Mouse (Mus musculus): ENCODE results near the gene Dhx37. TPM values are rescaled to one million over a fixed set of nuclear protein-coding genes. Genes with fewer than 3 reads are reported as not detected.

Dhx37 gene
- 12.1 and 13.2 TPM in 2 replicates for polyA plus RNA-seq (2015; fragmentation: Nextera tagmentation; extraction: Ambion mirVana)

DNA sequence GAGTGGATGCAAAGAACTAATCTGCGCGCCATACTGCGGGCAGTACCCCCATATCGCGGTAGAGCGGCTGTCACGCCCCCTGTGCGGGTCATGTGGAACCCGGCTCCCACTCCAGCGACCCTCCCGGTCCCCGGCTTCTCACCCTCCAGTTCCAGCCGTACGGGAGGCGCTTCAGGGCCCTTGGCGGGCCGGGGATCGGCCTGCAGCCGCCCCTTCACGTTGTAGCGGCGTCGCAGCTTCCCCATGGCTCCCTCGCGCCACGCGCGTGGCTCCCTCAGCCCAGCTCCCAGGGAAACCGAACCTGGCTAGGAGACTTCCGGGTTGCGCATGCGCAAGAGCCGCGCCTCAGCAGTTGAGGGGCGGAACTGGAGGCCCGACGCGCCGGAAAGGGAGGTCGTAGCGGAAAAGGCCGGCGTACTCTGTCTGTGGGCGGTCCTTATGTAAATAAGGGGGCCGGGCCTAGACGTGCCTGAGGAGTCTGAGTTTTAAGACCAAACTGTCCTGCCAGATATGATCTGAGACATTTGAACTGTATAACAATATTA lies at the start of gene Dhx37:
TSS of gene Dhx37 (minus strand) at position 329 of the 545 bp plus-strand sequence.
- Histone ChIP-seq H3K4me3 (replicated peaks) (peak within 1 kb of the TSS; percentile 91), H3K4me1 (replicated peaks) (peaks cover 13% of the 10 kb centered on the region), H3K36me3 (peaks cover 30% of the 10 kb centered on the region), H3K9ac (replicated peaks) (peak within 1 kb of the TSS; percentile 94), H3K9me3 (no peaks in the 10 kb centered on the region), H3K27ac (peak within 1 kb of the TSS; percentile 60; the same call in 1 of the 2 replicates), H3K4me2 (replicated peaks) (peak within 1 kb of the TSS; percentile 95), H3K27me3 (no peaks in the 10 kb centered on the region)
- peak; percentile 97 for ATAC-seq
- WGBS, result under 1% methylated on average over 46 of the region's 46 CpGs

DNA sequence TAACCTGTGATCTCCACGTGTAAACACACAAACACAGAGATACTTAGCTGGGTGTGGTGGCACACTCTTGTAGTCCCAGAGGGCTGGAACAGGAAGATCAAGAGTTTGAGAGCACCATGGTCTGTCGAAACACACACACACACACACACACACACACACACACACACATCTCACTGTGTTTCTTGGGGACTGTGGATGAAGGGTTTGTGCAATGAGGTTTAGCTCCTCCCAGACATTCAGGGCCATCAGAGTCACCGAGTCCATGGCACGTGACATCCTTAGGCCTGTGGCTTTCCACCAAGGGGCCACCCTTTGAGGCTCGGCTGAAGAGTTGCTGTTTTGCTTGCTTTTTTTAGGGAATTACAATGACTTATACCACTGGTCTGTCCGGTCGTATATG lies 48.6 kb upstream of the Dhx37 start:
- 93% methylated on average over 7 of the region's 7 CpGs for whole genome bisulfite sequencing
- peaks cover 43% of the 10 kb centered on the region for H3K36me3 ChIP-seq
- H3K4me2 ChIP-seq (replicated peaks), result no peak overlapping the region
- H3K4me3 ChIP-seq (replicated peaks), result no peak overlapping the region
- H3K9me3 ChIP-seq, result no peaks in the 10 kb centered on the region
- no peaks in the 10 kb centered on the region for H3K27me3 ChIP-seq
- ATAC-seq, result no peak
- H3K27ac ChIP-seq, result no peak overlapping the region
- H3K9ac ChIP-seq (replicated peaks), result no peak overlapping the region
- H3K4me1 ChIP-seq (replicated peaks), result peaks cover 35% of the 10 kb centered on the region

DNA sequence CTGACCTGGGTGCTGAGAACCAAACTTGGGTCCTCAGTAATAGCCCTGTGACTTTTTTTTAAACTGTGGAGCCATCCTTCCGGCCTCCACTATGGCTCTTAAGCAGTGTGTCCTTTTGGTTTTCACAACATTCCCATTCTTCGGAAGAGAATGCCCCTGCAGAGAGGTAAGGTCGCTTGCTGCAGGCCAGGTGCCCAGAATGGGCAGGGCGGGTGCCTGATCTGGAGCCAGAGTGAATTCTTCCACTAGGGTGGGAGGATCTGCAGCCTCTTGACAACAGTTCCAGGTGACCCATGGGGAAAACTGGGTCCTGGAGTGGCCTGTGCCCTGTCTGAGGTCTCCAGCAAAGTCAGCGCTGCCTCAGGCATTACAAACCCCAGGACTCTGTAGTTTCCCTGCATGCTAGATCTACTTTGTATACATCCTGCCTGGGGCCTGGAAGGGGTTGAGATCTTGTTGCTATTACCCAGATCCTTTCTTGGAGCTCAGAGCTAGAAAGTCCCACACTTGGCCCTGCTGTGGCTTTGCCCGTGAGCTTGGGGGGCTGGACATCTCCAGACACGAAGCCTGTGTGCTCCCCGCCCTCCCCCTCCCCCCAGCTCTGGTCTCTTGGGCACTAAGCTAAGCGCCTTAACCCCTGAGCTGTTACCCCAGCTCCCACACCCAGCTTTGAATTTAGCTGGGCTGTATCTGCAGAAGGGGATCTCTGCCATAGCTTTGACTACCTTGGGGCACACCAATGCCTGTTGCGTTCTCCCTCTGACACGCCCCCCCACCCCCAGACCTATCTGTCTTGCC lies 46.7 kb upstream of the Dhx37 start:
- H3K9ac ChIP-seq (replicated peaks), result no peak overlapping the region
- H3K27ac ChIP-seq, result no peak overlapping the region
- no peak for ATAC-seq
- no peaks in the 10 kb centered on the region for H3K27me3 ChIP-seq
- no peaks in the 10 kb centered on the region for H3K9me3 ChIP-seq
- peaks cover 44% of the 10 kb centered on the region for H3K4me1 ChIP-seq (replicated peaks)
- no peak overlapping the region for H3K4me3 ChIP-seq (replicated peaks)
- no peak overlapping the region for H3K4me2 ChIP-seq (replicated peaks)
- 78% methylated on average over 11 of the region's 11 CpGs for WGBS
- peaks cover 36% of the 10 kb centered on the region for H3K36me3 ChIP-seq

DNA sequence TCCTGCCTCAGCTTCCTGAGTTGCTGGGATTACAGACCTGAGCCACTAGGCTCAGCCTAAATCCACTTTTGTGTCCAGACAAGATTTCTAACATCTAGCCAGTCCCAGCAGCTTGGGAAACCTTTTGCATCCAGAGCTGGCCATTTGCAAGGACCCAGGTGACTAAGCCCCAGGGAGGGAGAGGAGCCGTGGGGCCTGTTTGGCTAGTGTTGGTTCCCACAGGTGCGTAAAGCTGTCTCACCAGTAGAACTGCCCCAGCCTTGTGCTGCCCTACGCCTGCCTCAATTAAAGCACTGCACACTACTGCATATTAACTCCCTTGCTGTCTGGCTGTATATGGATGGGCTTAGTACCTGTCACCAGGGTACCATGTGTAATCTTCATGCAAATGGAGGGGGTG lies 45.5 kb upstream of the Dhx37 start:
- H3K4me1 ChIP-seq (replicated peaks), result peaks cover 48% of the 10 kb centered on the region
- WGBS, result 93% methylated on average over 3 of the region's 3 CpGs
- H3K4me3 ChIP-seq (replicated peaks), result no peak overlapping the region
- no peak overlapping the region for H3K9ac ChIP-seq (replicated peaks)
- no peak for ATAC-seq
- no peak overlapping the region for H3K27ac ChIP-seq
- no peaks in the 10 kb centered on the region for H3K27me3 ChIP-seq
- H3K9me3 ChIP-seq, result no peaks in the 10 kb centered on the region
- H3K36me3 ChIP-seq, result peaks cover 23% of the 10 kb centered on the region
- H3K4me2 ChIP-seq (replicated peaks), result no peak overlapping the region

DNA sequence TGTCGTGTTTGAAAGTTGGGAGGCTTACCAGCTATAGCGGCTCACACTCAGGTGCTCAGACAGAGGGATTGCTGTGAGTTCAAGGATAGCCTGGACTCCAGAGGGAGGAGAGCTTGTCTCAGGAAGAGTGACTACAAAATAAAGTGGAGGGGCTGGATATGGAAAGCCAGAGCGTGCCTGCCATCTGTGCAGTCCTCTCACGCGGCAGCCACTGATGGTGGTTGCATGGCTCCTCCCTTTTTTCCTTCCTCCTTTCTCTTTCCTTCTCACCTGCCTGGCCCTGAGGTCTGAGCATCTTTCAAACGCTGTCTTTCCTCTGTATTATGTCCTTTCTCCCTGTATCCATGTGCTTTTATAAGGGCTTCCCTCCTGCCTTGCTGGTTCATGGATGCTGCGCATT lies 44.1 kb upstream of the Dhx37 start:
- WGBS, result 83% methylated on average over 7 of the region's 7 CpGs
- H3K36me3 ChIP-seq, result peaks cover 13% of the 10 kb centered on the region
- no peak overlapping the region for H3K27ac ChIP-seq
- no peaks in the 10 kb centered on the region for H3K27me3 ChIP-seq
- peak overlapping the region; percentile 93 for H3K4me2 ChIP-seq (replicated peaks)
- peaks cover 48% of the 10 kb centered on the region for H3K4me1 ChIP-seq (replicated peaks)
- 0 out of 2 replicates have a peak overlapping the region, but pooled peaks have one; percentile 36 for H3K9ac ChIP-seq (replicated peaks)
- H3K4me3 ChIP-seq (replicated peaks), result peak overlapping the region; percentile 87; the same call in 1 of the 2 replicates
- ATAC-seq, result no peak
- no peaks in the 10 kb centered on the region for H3K9me3 ChIP-seq

DNA sequence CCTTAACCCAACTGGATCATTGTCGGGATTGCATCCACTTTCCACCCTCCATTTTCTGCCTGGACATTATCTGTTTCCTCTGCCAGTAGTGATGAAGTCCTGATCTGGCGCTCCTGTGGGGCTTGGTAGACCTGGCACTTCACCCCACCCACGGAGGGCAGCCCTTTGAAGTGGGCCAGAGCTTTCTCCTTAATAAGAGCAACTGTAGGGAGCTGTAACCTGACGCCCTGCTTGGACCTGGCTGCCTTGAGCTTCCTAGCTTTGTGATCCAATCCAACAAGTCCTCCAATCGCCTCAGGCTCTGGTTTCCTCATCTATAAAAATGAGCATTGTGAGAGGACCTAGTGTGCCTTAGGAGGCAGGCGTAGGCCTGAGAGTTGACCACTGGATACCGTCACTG lies 43.6 kb upstream of the Dhx37 start:
- H3K9ac ChIP-seq (replicated peaks), result peak overlapping the region; percentile 85; the same call in 1 of the 2 replicates
- 73% methylated on average over 7 of the region's 7 CpGs for WGBS
- H3K4me1 ChIP-seq (replicated peaks), result peaks cover 48% of the 10 kb centered on the region
- ATAC-seq, result no peak
- H3K36me3 ChIP-seq, result peaks cover 7% of the 10 kb centered on the region
- no peaks in the 10 kb centered on the region for H3K27me3 ChIP-seq
- no peaks in the 10 kb centered on the region for H3K9me3 ChIP-seq
- H3K27ac ChIP-seq, result no peak overlapping the region
- H3K4me2 ChIP-seq (replicated peaks), result peak overlapping the region; percentile 93
- peak overlapping the region; percentile 87 for H3K4me3 ChIP-seq (replicated peaks)

DNA sequence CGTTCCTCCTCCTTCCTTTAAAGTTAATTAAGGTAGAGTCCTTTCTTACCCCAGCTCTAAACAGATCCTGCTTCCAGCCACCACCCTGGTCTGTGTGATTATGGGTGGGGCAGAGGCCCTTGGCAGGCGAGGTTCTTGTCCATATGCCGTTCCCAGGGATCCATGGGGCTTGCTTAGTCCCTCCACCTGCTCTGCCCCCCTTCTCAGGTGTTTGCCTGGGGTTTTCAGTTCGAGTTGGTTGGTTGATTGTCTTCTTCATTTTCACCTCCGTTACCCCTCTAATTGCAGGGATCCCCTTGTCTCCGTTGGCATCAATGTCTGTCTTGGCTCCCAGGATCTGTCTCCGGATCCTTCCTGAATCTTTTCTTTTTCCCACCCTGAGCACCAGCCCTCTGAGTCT lies 42.9 kb upstream of the Dhx37 start:
- Histone ChIP-seq H3K9ac (replicated peaks) (peak overlapping the region; percentile 85), H3K4me1 (replicated peaks) (peaks cover 48% of the 10 kb centered on the region), H3K4me2 (replicated peaks) (peak overlapping the region; percentile 93), H3K36me3 (peaks cover 4% of the 10 kb centered on the region; the same call in 1 of the 2 replicates), H3K27me3 (no peaks in the 10 kb centered on the region), H3K4me3 (replicated peaks) (peak overlapping the region; percentile 87), H3K27ac (no peak overlapping the region), H3K9me3 (no peaks in the 10 kb centered on the region)
- WGBS, result 73% methylated on average over 7 of the region's 7 CpGs
- ATAC-seq, result no peak

DNA sequence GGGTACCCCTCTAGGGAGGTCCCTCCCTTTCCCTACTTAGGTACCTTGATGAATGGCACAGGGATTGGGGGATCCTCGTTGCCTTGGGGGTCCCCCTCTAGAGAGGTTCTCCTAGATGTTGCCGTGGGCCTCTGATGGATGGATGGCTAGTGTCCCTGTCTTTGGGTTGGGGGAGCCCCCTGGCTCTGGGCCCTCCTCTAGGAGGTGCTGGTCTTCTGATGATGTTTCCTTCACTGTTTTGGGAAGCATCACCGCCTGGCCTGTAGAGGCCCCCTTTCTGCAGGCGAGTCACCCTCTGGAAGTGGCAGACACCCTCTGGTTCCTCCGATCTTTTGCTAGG lies 42.3 kb upstream of the Dhx37 start:
- H3K36me3 ChIP-seq, result peaks cover 4% of the 10 kb centered on the region; the same call in 1 of the 2 replicates

DNA sequence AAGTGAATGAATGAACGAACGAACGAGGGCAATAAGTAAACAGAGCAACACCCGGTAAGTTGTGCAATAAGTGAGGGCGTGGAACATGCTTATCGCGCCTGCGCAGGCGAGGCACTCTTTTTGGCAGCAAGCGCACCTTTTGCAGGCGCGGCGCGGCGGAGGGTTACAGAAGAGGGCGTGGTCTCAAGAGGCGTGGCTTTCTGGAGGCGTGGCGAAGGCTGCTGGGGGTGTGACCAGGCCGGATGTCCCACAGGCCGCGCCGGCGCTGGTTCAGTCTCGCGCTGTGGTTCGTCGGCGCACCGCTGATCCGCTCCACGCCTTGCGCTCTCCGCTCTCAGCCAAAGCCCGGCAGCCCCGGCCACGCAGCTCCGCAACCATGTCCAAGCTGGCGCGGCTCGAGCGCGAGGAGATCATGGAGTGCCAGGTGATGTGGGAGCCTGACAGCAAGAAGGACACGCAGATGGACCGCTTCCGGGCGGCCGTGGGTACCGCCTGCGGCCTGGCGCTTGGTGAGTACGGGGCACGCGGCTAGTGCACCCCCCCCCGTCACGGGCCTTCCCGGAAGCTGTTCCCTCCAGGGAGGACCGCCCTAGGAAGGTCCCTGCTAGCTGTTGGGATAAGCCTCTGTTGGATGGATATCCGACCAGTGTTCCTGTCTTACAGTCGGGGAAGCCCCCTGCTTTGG lies 41.8 kb upstream of the Dhx37 start, which contains the start of gene Aacs:
TSS of gene Aacs (plus strand) at position 214 of the 685 bp plus-strand sequence.
- peak within 1 kb of the TSS; percentile 85 for H3K9ac ChIP-seq (replicated peaks)
- under 1% methylated on average over 60 of the region's 60 CpGs for WGBS
- ATAC-seq, result peak; percentile 92

More for the DNA sequence above, 42.3 kb upstream of the Dhx37 start:
- H3K4me2 ChIP-seq (replicated peaks), result peak overlapping the region; percentile 93
- peaks cover 48% of the 10 kb centered on the region for H3K4me1 ChIP-seq (replicated peaks)
- peak; percentile 74; the same call in 1 of the 2 replicates for ATAC-seq
- no peaks in the 10 kb centered on the region for H3K9me3 ChIP-seq
- 13% methylated on average over 5 of the region's 5 CpGs for WGBS
- H3K9ac ChIP-seq (replicated peaks), result peak overlapping the region; percentile 85
- no peaks in the 10 kb centered on the region for H3K27me3 ChIP-seq
- H3K4me3 ChIP-seq (replicated peaks), result peak overlapping the region; percentile 87
- H3K27ac ChIP-seq, result peak overlapping the region; percentile 84

DNA sequence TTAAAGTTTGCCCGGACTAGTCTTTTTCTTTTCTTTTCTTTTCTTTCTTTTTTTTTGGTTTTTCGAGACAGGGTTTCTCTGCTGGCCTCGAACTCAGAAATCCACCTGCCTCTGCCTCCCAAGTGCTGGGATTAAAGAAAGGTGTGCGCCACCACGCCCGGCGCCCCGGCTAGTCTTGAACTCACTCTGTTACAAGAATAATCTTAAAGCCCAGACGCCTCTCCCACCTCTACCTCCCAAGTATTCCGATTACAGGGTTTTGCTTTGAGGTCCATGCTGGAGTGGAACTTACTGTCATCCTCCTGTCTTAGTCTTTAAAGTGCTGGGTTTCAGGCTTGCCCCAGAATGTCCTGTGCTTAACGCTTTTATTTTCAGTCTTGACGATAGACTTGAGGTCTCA lies 41.1 kb upstream of the Dhx37 start:
- 57% methylated on average over 12 of the region's 12 CpGs for WGBS
- Histone ChIP-seq H3K27ac (peak overlapping the region; percentile 54; the same call in 1 of the 2 replicates), H3K27me3 (no peaks in the 10 kb centered on the region)

More for the DNA sequence above, 41.8 kb upstream of the Dhx37 start, which contains the start of gene Aacs:
- H3K4me1 ChIP-seq (replicated peaks), result peaks cover 46% of the 10 kb centered on the region
- no peaks in the 10 kb centered on the region for H3K9me3 ChIP-seq
- H3K36me3 ChIP-seq, result peaks cover 4% of the 10 kb centered on the region; the same call in 1 of the 2 replicates
- peak within 1 kb of the TSS; percentile 84 for H3K27ac ChIP-seq
- peak within 1 kb of the TSS; percentile 93 for H3K4me2 ChIP-seq (replicated peaks)
- H3K4me3 ChIP-seq (replicated peaks), result peak within 1 kb of the TSS; percentile 87
- H3K27me3 ChIP-seq, result no peaks in the 10 kb centered on the region

DNA sequence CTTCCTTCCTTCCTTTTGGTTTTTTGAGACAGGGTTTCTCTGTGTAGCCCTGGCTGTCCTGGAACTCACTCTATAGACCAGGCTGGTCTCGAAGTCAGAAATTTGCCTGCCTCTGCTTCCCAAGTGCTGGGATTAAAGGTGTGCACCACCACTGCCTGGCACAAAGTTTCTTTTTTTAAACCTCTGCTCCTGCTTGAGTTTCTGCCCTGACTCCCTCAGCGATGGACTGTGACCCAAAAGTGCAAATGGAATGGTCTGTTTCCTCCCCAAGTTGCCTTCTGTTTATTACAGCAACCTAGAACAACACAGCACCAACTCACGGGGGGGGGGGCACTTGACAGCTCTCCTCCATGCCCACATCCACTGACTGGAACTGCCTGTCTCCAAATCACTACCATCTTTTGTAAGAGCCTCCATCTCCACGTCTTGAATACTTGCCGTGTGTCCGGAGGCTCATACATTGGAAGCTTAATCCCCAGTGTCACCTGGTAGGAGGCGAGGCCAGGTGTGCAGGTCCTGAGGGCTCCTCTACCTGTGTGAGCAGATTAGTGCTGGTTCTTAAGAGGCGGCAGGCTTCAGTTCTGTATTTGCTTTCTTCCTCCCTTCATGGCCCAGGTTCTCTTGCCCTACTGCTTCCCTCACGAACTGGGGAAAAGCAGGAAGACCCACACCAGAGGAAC lies 39.0 kb upstream of the Dhx37 start:
- Histone ChIP-seq H3K27me3 (no peaks in the 10 kb centered on the region), H3K9me3 (no peaks in the 10 kb centered on the region), H3K9ac (replicated peaks) (no peak overlapping the region), H3K4me3 (replicated peaks) (no peak overlapping the region), H3K36me3 (no peaks in the 10 kb centered on the region), H3K4me2 (replicated peaks) (no peak overlapping the region), H3K4me1 (replicated peaks) (peaks cover 25% of the 10 kb centered on the region), H3K27ac (no peak overlapping the region)
- no peak for ATAC-seq
- 75% methylated on average over 9 of the region's 9 CpGs for WGBS

More for the DNA sequence above, 41.1 kb upstream of the Dhx37 start:
- no peak for ATAC-seq
- Histone ChIP-seq H3K9ac (replicated peaks) (0 out of 2 replicates have a peak overlapping the region, but pooled peaks have one; percentile 16), H3K4me2 (replicated peaks) (peak overlapping the region; percentile 93), H3K4me3 (replicated peaks) (peak overlapping the region; percentile 87), H3K4me1 (replicated peaks) (peaks cover 42% of the 10 kb centered on the region), H3K36me3 (no peaks in the 10 kb centered on the region), H3K9me3 (no peaks in the 10 kb centered on the region)
